Comparison of ENCODE assay signal across 22 mouse cellular contexts in the genomic region with DNA sequence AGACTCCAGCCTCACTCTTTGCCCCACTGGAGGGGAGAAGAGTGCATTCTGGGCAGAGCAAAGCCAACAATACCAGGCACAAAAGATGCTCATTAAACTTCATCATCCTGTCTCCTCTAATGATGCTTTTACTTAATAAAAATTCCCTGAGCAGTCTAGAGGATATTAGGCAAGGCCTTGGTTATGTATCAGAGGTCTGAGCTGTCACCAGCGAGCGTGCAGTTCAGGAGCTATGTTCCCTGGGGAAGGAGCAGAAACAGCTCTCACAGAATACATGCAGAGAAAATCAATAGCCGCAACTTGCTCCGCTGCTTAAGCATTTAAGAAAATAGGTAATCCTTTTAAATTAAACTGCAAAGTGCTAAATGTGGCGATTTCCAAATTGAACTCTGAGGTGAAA.
DNase-seq lines count a peak whose midpoint lies in the region; ATAC-seq and TF ChIP-seq lines count a peak whose summit lies in the region.
"Had no signal": no experiment of that assay in that cellular context is flagged by ENCODE, and none has a peak within 500 bp of the region (broad histone marks: within the 10 kb centered on the region; RNA-seq: fewer than 3 reads in every experiment).

No protein-coding gene starts in this region.

- no peaks in the 10 kb centered on the region for H3K4me1 ChIP-seq in forebrain, embryonic 14.5 days (ENCODE audit: control insufficient read depth, insufficient read depth, low read length)
- H3K4me1 ChIP-seq in forebrain, embryonic 10.5 days: peaks cover 6% of the 10 kb centered on the region
- H3K4me1 ChIP-seq in hindbrain, embryonic 14.5 days (replicated peaks; ENCODE audit: control insufficient read depth, insufficient read depth, low read length): no peaks in the 10 kb centered on the region
- peaks cover 6% of the 10 kb centered on the region; the same call in 1 of the 2 replicates for H3K4me1 ChIP-seq in midbrain, embryonic 14.5 days (ENCODE audit: control insufficient read depth, insufficient read depth, low read length)
- H3K4me1 ChIP-seq in lung, postnatal 0 days (ENCODE audit: insufficient read depth, low read depth, low read length): no peaks in the 10 kb centered on the region
- H3K4me1 ChIP-seq: embryonic facial prominence, embryonic 13.5 days; heart, embryonic 12.5 days had no signal

- WGBS in forebrain, embryonic 14.5 days: 15% methylated on average over 5 of the region's 5 CpGs
- WGBS in forebrain, embryonic 10.5 days: 42% methylated on average over 5 of the region's 5 CpGs
- 26% methylated on average over 5 of the region's 5 CpGs for WGBS in hindbrain, embryonic 14.5 days
- 10% methylated on average over 5 of the region's 5 CpGs for WGBS in midbrain, embryonic 14.5 days
- WGBS in lung, postnatal 0 days: 82% methylated on average over 5 of the region's 5 CpGs

- no peaks in the 10 kb centered on the region for H3K36me3 ChIP-seq in forebrain, embryonic 14.5 days (ENCODE audit: control insufficient read depth, insufficient read depth, low read length)
- H3K36me3 ChIP-seq in forebrain, embryonic 10.5 days (replicated peaks): no peaks in the 10 kb centered on the region
- no peaks in the 10 kb centered on the region for H3K36me3 ChIP-seq in hindbrain, embryonic 14.5 days (replicated peaks; ENCODE audit: control insufficient read depth, insufficient read depth)
- H3K36me3 ChIP-seq in midbrain, embryonic 14.5 days (ENCODE audit: control insufficient read depth, insufficient read depth, low read length): no peaks in the 10 kb centered on the region
- no peaks in the 10 kb centered on the region for H3K36me3 ChIP-seq in lung, postnatal 0 days (ENCODE audit: insufficient read depth, low read length)
- H3K36me3 ChIP-seq: embryonic facial prominence, embryonic 13.5 days; heart, embryonic 12.5 days had no signal

- TF ChIP-seq CTCF in lung, postnatal 0 days (IDR thresholded peaks at IDR 0.05): no peak

- no peak overlapping the region for H3K27ac ChIP-seq in forebrain, embryonic 14.5 days (ENCODE audit: low read depth, low read length)
- no peak overlapping the region for H3K27ac ChIP-seq in forebrain, embryonic 10.5 days
- no peak overlapping the region for H3K27ac ChIP-seq in hindbrain, embryonic 14.5 days
- H3K27ac ChIP-seq in midbrain, embryonic 14.5 days (replicated peaks; ENCODE audit: low read depth, low read length): no peak overlapping the region
- H3K27ac ChIP-seq in lung, postnatal 0 days (ENCODE audit: low read length): no peak overlapping the region
- H3K27ac ChIP-seq: embryonic facial prominence, embryonic 13.5 days; left cerebral cortex, adult 2 months had no signal

- intact Hi-C loops in left cerebral cortex, postnatal 10 days (cut with DNase I): no loop called here

- no peak overlapping the region for H3K4me2 ChIP-seq in forebrain, embryonic 14.5 days (ENCODE audit: low read length)
- H3K4me2 ChIP-seq in hindbrain, embryonic 14.5 days (replicated peaks): no peak overlapping the region
- H3K4me2 ChIP-seq in midbrain, embryonic 14.5 days (ENCODE audit: low read length): no peak overlapping the region
- H3K4me2 ChIP-seq in lung, postnatal 0 days (replicated peaks; ENCODE audit: low read depth, low read length): no peak overlapping the region
- H3K4me2 ChIP-seq: embryonic facial prominence, embryonic 13.5 days; heart, embryonic 12.5 days; liver, embryonic 11.5 days had no signal

- peak; percentile 11 for DNase-seq in forebrain, embryonic 14.5 days (ENCODE audit: low spot score)
- no peak for DNase-seq in forebrain, embryonic 10.5 days (ENCODE audit: extremely low spot score, low spot score)
- peak; percentile 64 for DNase-seq in MN1 (ENCODE audit: low spot score)
- DNase-seq in hindbrain, embryonic 14.5 days (ENCODE audit: low spot score): no peak
- DNase-seq in midbrain, embryonic 14.5 days: peak; percentile 55
- DNase-seq in lung, postnatal 0 days (ENCODE audit: low spot score): no peak
- no peak for DNase-seq in left cerebral cortex, postnatal 10 days (ENCODE audit: extremely low spot score in 1 of 2, low spot score in 2 of 2)
- DNase-seq in spleen, adult 12 weeks (ENCODE audit: low spot score): no peak
- DNase-seq: cerebellum, adult 8-10 months; gastrocnemius, postnatal 10 days; heart, adult 11 months; heart, postnatal 14 days; kidney, adult 8-10 months; kidney, postnatal 14 days; lung, adult 2 months; lung, postnatal 36 days; right cerebral cortex, adult 18-20 months had no signal

- no peaks in the 10 kb centered on the region for H3K27me3 ChIP-seq in forebrain, embryonic 14.5 days (replicated peaks; ENCODE audit: control insufficient read depth, insufficient read depth, low read length)
- H3K27me3 ChIP-seq in forebrain, embryonic 10.5 days (ENCODE audit: poor library complexity, severe bottlenecking): no peaks in the 10 kb centered on the region
- no peaks in the 10 kb centered on the region for H3K27me3 ChIP-seq in hindbrain, embryonic 14.5 days (ENCODE audit: control insufficient read depth, insufficient read depth, low read length)
- H3K27me3 ChIP-seq in midbrain, embryonic 14.5 days (ENCODE audit: control insufficient read depth, insufficient read depth, low read length): no peaks in the 10 kb centered on the region
- H3K27me3 ChIP-seq in lung, postnatal 0 days (replicated peaks; ENCODE audit: insufficient read depth, low read length): no peaks in the 10 kb centered on the region
- H3K27me3 ChIP-seq: CH12.LX; embryonic facial prominence, embryonic 13.5 days; heart, embryonic 12.5 days had no signal

- TF ChIP-seq EP300 in lung, postnatal 0 days (IDR thresholded peaks at IDR 0.05): no peak

- H3K4me3 ChIP-seq in forebrain, embryonic 14.5 days (ENCODE audit: low read depth, low read length): no peak overlapping the region
- H3K4me3 ChIP-seq in forebrain, embryonic 10.5 days: no peak overlapping the region
- H3K4me3 ChIP-seq in hindbrain, embryonic 14.5 days (replicated peaks; ENCODE audit: low read length): no peak overlapping the region
- no peak overlapping the region for H3K4me3 ChIP-seq in midbrain, embryonic 14.5 days (replicated peaks; ENCODE audit: low read depth, low read length)
- no peak overlapping the region for H3K4me3 ChIP-seq in lung, postnatal 0 days (ENCODE audit: low read depth, low read length)
- H3K4me3 ChIP-seq: embryonic facial prominence, embryonic 13.5 days; heart, embryonic 12.5 days; left cerebral cortex, adult 2 months had no signal

- no peak overlapping the region for H3K9ac ChIP-seq in forebrain, embryonic 14.5 days (ENCODE audit: low read length)
- no peak overlapping the region for H3K9ac ChIP-seq in hindbrain, embryonic 14.5 days
- no peak overlapping the region for H3K9ac ChIP-seq in midbrain, embryonic 14.5 days (replicated peaks; ENCODE audit: low read length)
- no peak overlapping the region for H3K9ac ChIP-seq in lung, postnatal 0 days (replicated peaks; ENCODE audit: low read depth)
- H3K9ac ChIP-seq: embryonic facial prominence, embryonic 13.5 days; heart, embryonic 12.5 days had no signal

- H3K9me3 ChIP-seq in forebrain, embryonic 14.5 days (replicated peaks; ENCODE audit: control insufficient read depth, low read length): no peaks in the 10 kb centered on the region
- H3K9me3 ChIP-seq in forebrain, embryonic 10.5 days: no peaks in the 10 kb centered on the region
- no peaks in the 10 kb centered on the region for H3K9me3 ChIP-seq in hindbrain, embryonic 14.5 days (ENCODE audit: control insufficient read depth, low read length)
- no peaks in the 10 kb centered on the region for H3K9me3 ChIP-seq in midbrain, embryonic 14.5 days (ENCODE audit: control insufficient read depth, low read length)
- no peaks in the 10 kb centered on the region for H3K9me3 ChIP-seq in lung, postnatal 0 days (ENCODE audit: low read length)
- H3K9me3 ChIP-seq: embryonic facial prominence, embryonic 13.5 days; heart, embryonic 12.5 days had no signal

- no peak for ATAC-seq in forebrain, embryonic 14.5 days
- ATAC-seq in hindbrain, embryonic 14.5 days (ENCODE audit: low FRiP score): peak; percentile 57; the same call in 1 of the 2 replicates
- no peak for ATAC-seq in midbrain, embryonic 14.5 days (ENCODE audit: low FRiP score, low TSS enrichment)
- no peak for ATAC-seq in lung, postnatal 0 days

Comparison
In these comparisons a context has a peak if more than half of its experiments do, and no peak if none do; other contexts are left out.
1. DNase-seq: peak in forebrain, embryonic 14.5 days (single experiment), MN1 (single experiment) and midbrain, embryonic 14.5 days (single experiment); none in forebrain, embryonic 10.5 days (single experiment), hindbrain, embryonic 14.5 days (single experiment), lung, postnatal 0 days (single experiment), left cerebral cortex, postnatal 10 days (0 of 2) and spleen, adult 12 weeks (single experiment).